Mouse (Mus musculus) liver, adult (tissue): Measurements from ENCODE around the gene Uqcc3.

Experiments
- GATA4 ChIP-seq: IDR thresholded peaks from 2 replicates; pipeline ENCODE4 v1.6.1; 2014; ENCODE audit warnings: mild to moderate bottlenecking, low read length; ENCODE audit not compliant: insufficient replicate concordance

The Uqcc3 gene

GRCm38 (mm10) chr19:8870838-8871237 is 9.9 kb downstream of the Uqcc3 start:
- no peak for TF ChIP-seq GATA4

DNA sequence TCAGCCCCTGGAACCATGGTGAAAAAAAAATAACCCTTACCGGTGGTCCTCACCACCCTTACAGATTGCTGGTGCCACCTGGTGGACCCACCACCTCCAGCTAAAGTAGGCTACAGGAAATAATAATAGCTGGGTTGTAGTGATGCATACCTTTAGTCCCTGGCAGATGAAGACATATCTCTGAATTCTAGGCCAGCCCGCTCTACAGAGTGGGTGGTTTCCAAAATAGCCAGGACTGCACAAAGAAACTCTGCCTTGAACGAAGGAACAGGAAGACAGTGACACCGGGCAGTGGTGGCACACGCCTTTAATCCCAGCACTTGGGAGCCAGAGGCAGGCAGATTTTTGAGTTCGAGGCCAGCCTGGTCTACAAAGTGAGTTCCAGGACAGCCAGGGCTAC is 16.5 kb downstream of the Uqcc3 start:
- TF ChIP-seq GATA4, result no peak

- TF ChIP-seq GATA4, result no peak
Measured at GRCm38 (mm10) chr19:8859018-8859417, 21.7 kb downstream of the Uqcc3 start.

DNA sequence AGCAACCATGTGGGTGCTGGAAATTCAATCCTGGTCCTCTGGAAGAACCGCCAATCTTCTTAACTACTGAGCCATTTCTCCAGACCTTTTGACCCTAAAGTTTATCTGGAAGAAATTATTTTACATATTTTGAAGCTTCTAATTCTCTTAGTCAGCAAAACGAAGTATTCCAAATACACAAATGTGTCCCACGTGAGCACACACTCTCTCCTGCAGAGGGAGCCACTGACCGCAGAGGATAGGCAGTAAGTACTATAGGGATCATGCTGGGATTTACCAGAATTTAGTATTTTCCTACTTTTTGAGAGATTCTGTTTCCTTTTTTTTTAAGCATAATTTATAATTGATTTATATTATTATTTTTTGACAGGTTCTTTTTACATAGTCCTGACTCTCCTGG is 23.0 kb downstream of the Uqcc3 start:
- no peak for TF ChIP-seq GATA4

DNA sequence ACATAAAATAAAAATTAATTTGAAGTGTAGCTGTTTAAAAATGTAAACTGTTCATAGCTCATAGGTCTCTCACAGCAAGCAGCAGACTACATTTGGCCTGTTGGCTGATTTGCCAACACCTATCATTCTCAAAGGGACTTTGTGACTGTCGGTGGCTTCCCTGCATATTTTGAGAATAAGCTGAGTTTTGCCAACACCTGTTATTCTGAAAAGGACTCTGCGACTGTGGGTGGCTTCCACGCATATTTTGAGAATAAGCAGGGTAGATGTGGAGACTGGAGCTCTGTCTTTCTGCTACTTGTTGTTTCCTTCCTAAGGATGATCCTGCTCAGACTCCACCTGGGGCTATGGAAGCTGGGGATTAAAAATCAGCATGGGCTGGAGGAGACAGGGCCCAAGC is 27.6 kb downstream of the Uqcc3 start:
- no peak for TF ChIP-seq GATA4

DNA sequence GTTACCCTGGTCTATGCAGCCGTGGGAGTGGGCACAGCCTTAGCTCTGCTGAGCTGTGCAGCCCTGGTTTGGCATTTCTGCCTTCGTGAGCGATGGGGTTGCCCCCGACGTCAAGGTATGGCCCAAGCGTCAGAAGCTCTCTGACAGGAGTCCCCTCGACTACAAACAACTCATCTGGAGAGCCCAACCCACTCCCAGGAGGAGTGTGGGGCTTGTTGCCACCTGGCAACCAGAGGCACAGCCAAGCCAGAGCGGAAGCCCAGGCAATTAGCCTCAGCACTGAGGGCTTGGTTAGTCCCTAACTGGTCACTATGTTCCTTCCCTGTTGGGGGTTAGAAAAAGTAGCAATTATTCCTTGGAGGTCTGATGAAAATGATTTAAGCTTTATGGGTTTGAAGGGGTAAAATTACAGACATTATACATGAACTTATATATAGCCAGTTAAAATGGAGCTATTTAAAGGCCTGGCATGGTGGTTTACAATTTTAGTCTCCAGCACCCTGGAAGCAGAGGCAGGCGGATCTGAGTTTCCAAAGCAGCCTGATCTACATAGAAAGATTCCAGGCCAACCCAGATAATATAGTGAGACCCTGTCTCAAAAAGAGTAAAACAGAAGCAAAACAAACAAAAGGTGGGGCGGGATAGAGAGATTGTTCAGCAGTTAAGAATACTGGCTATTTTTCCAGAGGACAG is 28.3 kb downstream of the Uqcc3 start:
- TF ChIP-seq GATA4, result no peak

DNA sequence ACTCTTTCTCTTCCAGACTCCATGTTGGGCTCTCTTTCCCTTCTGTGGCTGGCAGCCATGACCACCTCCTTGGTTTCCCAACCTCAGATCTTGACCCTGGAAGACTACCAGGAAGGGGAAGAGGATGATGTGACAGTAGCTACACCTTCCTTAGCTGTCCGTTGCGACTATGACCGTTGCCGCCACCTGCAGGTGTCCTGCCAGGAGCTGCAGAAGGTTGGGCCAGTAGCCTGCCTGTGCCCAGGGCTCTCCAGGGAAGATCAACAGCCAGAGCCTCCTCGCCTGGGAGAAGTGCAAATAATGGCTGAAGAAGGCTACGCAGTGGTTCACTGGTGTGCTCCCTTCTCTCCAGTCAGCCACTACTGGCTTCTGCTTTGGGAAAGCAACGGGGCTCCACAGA is 29.1 kb downstream of the Uqcc3 start:
- TF ChIP-seq GATA4, result no peak

- TF ChIP-seq GATA4, result no peak
Measured at GRCm38 (mm10) chr19:8850402-8850901, 30.3 kb downstream of the Uqcc3 start, which contains the start of gene Lrrn4cl. TSS of gene Lrrn4cl (plus strand) at chr19:8850768.

- no peak for TF ChIP-seq GATA4
Measured at GRCm38 (mm10) chr19:8848356-8848755, 32.4 kb downstream of the Uqcc3 start.

DNA sequence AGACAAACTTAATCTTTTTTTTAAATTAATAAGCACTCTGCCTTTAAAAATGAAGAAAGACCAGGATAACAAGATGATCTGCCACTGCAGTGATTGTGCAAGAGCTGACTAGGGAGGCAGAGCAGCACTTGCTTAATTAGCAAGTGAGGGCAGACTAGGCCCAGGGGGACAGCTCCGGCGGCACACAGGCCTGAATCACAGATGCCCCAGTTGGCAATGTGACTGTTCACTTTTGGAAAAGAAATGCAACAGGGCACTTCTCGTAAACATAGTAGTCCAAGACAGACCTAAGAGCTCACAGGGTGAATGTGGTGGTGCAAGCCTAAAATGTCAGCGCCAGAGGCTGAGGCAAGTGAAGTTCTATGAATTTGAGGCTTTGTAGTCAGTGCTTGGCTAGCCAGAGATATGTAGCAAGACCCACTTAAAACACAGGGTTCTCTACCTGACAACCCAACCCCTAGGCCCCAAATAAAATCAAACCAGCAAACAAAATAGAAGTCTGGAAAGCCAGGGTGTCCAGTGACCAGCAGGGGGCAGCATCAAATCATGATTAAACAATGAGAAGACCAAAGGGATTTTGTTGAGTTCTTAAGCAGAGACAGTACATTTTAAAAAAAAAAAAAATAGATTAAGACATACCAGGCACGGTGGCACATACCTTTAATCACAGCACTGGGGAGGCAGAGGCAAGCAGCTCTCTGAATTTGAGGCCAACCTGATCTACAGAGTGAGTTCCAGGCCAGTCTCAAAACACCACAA is 36.2 kb downstream of the Uqcc3 start:
- TF ChIP-seq GATA4, result no peak

- no peak for TF ChIP-seq GATA4
Measured at GRCm38 (mm10) chr19:8842961-8843360, 37.8 kb downstream of the Uqcc3 start.

DNA sequence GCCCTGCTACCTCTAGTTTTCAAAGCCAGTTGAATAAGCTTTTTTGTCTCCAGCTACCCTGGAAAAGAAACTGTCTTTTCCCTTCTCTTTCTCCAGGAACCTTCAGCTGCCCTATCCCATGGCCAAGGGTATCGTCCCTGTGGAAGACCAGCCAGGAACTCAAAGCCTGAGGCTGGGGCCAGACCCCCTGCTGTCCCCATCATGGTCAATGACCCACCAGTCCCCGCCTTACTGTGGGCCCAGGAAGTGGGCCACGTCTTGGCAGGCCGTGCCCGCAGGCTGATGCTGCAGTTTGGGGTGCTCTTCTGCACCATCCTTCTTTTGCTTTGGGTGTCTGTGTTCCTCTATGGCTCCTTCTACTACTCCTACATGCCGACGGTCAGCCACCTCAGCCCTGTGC is 39.7 kb downstream of the Uqcc3 start:
- TF ChIP-seq GATA4, result no peak

DNA sequence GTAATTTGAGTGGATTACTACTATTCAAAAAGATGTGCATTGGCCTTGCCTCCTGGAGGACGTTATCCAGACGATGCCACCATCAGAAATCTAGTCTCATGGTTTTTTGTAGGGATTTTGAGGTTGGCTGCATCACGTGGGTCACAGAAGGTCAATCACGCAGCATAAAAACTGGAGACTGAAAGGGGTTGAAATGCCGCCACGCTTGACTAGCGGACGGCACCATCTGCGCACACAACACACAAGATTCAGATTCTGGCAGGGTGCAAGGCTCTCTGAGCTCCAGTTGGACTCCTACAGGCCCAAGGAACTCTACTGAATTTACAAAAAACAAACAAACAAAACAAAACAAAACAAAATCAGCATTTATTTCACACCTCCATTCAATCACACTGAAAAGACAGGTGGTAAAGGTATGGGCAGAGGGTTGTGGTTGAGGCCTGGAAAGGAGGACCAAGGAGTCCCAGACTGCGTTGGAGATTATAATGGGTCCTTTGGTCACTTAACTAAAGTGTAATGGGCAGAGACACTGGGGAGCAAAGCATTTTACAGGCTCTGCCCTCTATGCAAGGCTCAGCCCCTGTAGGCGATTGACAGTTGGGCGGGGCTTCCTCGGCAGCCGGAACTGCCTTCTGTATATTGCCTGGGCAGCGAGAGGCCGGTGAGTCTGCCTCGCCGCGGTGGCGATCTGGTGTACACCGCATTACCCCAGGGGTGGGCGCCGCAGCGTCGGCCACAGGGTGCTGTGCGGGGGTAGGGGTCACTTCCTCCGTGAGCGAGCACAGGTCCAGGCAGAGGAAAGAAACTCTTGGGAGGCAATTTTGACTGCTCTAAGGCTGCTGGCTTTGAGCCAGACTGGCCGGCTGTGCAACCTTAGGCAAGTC is 40.6 kb downstream of the Uqcc3 start:
- no peak for TF ChIP-seq GATA4

GRCm38 (mm10) chr19:8839103-8839907 is 41.4 kb downstream of the Uqcc3 start, which contains the start of gene Gng3:
TSS of gene Gng3 (minus strand) at chr19:8839194.
- TF ChIP-seq GATA4, result no peak
